Mouse (Mus musculus) ovary, postnatal 14 days (tissue): ENCODE measurements around the gene Zfhx3.

Experiments
- DNase-seq: peaks from one replicate; pipeline ENCODE4 v3.0.0; 2022; ENCODE audit warnings: low spot score

The Zfhx3 gene

GRCm38 (mm10) chr8:108019651-108020050, 77.2 kb downstream of the Zfhx3 start:
- DNase-seq: no peak

- DNase-seq: no peak
These were observed 80.0 kb downstream of the Zfhx3 start for GRCm38 (mm10) chr8:108022404-108022803.

GRCm38 (mm10) chr8:108024331-108024730, 81.9 kb downstream of the Zfhx3 start:
- no peak for DNase-seq

- no peak for DNase-seq
These were observed 82.8 kb downstream of the Zfhx3 start for GRCm38 (mm10) chr8:108025249-108025648.

- DNase-seq: no peak
These were observed 84.4 kb downstream of the Zfhx3 start for GRCm38 (mm10) chr8:108026557-108027440.

- DNase-seq: no peak
These were observed 85.1 kb downstream of the Zfhx3 start for GRCm38 (mm10) chr8:108027561-108028025.

- no peak for DNase-seq
These were observed 86.0 kb downstream of the Zfhx3 start for GRCm38 (mm10) chr8:108028440-108028839.

GRCm38 (mm10) chr8:108031159-108031558, 88.7 kb downstream of the Zfhx3 start:
- no peak for DNase-seq

GRCm38 (mm10) chr8:108034070-108034469, 91.6 kb downstream of the Zfhx3 start:
- no peak for DNase-seq

GRCm38 (mm10) chr8:108034726-108035125, 92.3 kb downstream of the Zfhx3 start:
- no peak for DNase-seq

- DNase-seq: no peak
These were observed 101.2 kb downstream of the Zfhx3 start for GRCm38 (mm10) chr8:108043618-108044017.

GRCm38 (mm10) chr8:108044185-108044584, 101.7 kb downstream of the Zfhx3 start:
- DNase-seq: no peak

GRCm38 (mm10) chr8:108056241-108056640, 113.8 kb downstream of the Zfhx3 start:
- no peak for DNase-seq

GRCm38 (mm10) chr8:108061972-108062371, 119.5 kb downstream of the Zfhx3 start:
- no peak for DNase-seq

GRCm38 (mm10) chr8:108067111-108067510, 124.7 kb downstream of the Zfhx3 start:
- no peak for DNase-seq

GRCm38 (mm10) chr8:108068195-108068594, 125.8 kb downstream of the Zfhx3 start:
- DNase-seq: no peak

- no peak for DNase-seq
These were observed 128.0 kb downstream of the Zfhx3 start for GRCm38 (mm10) chr8:108070438-108070837.

- no peak for DNase-seq
These were observed 129.8 kb downstream of the Zfhx3 start for GRCm38 (mm10) chr8:108072126-108072746.

- DNase-seq: no peak
These were observed 130.4 kb downstream of the Zfhx3 start for GRCm38 (mm10) chr8:108072853-108073252.

- no peak for DNase-seq
These were observed 132.7 kb downstream of the Zfhx3 start for GRCm38 (mm10) chr8:108075176-108075575.

GRCm38 (mm10) chr8:108078726-108079125, 136.3 kb downstream of the Zfhx3 start:
- DNase-seq: no peak

- DNase-seq: no peak
These were observed 144.5 kb downstream of the Zfhx3 start for GRCm38 (mm10) chr8:108086913-108087312.

GRCm38 (mm10) chr8:108089632-108090031, 147.2 kb downstream of the Zfhx3 start:
- DNase-seq: no peak
